Mouse (Mus musculus) Patski (cell line): ENCODE data around the gene Carm1. TPM values are rescaled to one million over a fixed set of nuclear protein-coding genes. Genes with fewer than 3 reads are reported as not detected.

ENCODE experiments used
- ATAC-seq: fragments of 100-300 bp; one replicate; pipeline ENCODE4 v1.8.0; 2021
- CTCF ChIA-PET: fragments of 350-600 bp; sonication (Branson Sonifier 250); formaldehyde crosslinking; loops from one replicate; lab custom pipeline; 2022; ENCODE audit warnings: inconsistent platforms; lab: Charles Lee
- POLR2A ChIA-PET: fragments of 350-600 bp; sonication (Branson Sonifier 250); formaldehyde crosslinking; loops from one replicate; lab custom pipeline; 2022; ENCODE audit warnings: antibody characterized with exemption, inconsistent platforms; lab: Charles Lee
- DNase-seq: peaks from one replicate; pipeline ENCODE4 v3.0.0-alpha.2; 2011; ENCODE audit warnings: low read depth, low spot score
- H3K27me3 ChIP-seq: fragments of 371-371 bp; one replicate; pipeline ENCODE4 v1.5.1; 2021
- CTCF ChIP-seq: fragments of 100-300 bp; IDR thresholded peaks from one replicate; pipeline ENCODE4 v1.5.1; 2021
- in situ Hi-C: fragments of 300-500 bp; cut with MboI; formaldehyde crosslinking; loops from 3 replicates; pipeline ENCODE4 v1.11.1; 2018; ENCODE audit warnings: low pct_unique_long_range_greater_than_20kb, mixed read lengths
- polyA plus RNA-seq: library from polyadenylated mRNA; unstranded; gene quantifications from one replicate; pipeline ENCODE4 v1.2.3, GENCODE M21; 2021

Carm1 gene
- 61.7 TPM for polyA plus RNA-seq

DNA sequence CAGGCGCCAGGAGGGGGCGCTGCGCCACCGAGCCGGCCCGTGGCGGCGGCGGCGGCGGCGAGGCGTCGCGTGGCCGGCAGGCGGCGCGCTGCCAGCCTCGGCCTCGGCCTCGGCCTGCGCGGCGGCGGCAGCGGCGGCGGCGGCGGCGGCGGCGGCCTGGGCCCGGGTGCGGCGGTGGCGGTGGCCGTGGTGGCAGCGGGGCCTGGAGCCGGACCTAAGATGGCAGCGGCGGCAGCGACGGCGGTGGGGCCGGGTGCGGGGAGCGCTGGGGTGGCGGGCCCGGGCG is at the start of gene Carm1:
Gene Carm1 (plus strand): TSS at position 106 of the 286 bp plus-strand sequence.
- H3K27me3 ChIP-seq = no peaks in the 10 kb centered on the region
- POLR2A ChIA-PET = no interaction called here
- DNase-seq (no peak), ATAC-seq (no peak)
- TF ChIP-seq CTCF = no peak
- in situ Hi-C loops = loop anchor here (5.0 kb wide), 1 partner anchor 46 kb away; the partner anchor contains the start of genes Timm29 and Yipf2
- CTCF ChIA-PET = interaction anchor here (0.7 kb wide), 1 partner anchor 74 kb away, joined by 3 read pairs; no protein-coding TSS in a partner anchor

DNA sequence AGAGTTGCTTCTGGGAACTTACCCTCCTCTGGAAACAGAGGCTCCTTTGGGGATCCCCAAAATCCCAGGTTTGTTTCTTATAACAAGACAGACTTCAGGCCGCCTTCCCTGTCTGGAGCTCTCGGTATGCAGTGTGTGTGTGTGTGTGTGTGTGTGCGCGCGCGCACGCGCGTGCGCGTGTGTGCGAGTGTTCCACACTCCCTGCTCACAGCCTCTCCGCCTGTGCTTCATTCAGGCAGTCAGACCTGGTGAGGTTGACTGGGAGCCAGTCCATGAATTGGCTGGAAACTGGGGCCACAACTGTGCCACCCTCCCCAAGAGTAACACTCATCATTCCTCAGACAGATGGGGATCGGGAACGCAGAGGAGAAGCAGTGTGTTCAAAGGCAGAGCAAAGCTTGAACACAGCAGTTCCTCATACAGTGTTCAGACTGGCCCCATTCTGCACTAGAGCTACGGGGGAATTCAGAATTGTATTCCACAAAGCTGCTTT is 49.6 kb upstream of the Carm1 start:
- POLR2A ChIA-PET = no interaction called here
- H3K27me3 ChIP-seq = no peaks in the 10 kb centered on the region
- no peak for ATAC-seq

DNA sequence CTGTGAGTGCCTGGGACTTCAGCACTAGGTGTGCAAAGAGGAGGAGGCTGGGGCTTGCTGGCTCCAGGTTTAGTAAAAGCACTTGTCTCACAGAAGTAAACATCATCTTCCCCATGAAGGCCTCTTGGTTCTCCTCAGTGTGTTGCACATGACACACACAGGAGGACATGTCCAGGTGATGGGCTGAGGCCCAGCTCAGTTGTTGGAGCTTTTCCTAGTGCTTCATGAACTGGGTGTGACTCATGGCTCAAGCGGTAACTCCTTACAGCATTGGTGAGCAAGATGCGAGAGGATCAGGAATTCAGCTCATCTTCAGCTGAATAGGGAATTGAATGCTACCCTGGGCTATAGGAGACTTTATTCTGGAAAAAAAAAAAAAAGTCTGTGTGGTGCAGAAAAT is 49.0 kb upstream of the Carm1 start:
- ChIA-PET CTCF (no interaction called here), POLR2A (no interaction called here)
- H3K27me3 ChIP-seq = no peaks in the 10 kb centered on the region
- no peak for DNase-seq
- ATAC-seq = no peak
- in situ Hi-C loops = no loop called here
- no peak for TF ChIP-seq CTCF

More for the DNA sequence above, 49.6 kb upstream of the Carm1 start:
- no peak for DNase-seq
- in situ Hi-C loops = no loop called here
- CTCF ChIA-PET = no interaction called here
- no peak for TF ChIP-seq CTCF

DNA sequence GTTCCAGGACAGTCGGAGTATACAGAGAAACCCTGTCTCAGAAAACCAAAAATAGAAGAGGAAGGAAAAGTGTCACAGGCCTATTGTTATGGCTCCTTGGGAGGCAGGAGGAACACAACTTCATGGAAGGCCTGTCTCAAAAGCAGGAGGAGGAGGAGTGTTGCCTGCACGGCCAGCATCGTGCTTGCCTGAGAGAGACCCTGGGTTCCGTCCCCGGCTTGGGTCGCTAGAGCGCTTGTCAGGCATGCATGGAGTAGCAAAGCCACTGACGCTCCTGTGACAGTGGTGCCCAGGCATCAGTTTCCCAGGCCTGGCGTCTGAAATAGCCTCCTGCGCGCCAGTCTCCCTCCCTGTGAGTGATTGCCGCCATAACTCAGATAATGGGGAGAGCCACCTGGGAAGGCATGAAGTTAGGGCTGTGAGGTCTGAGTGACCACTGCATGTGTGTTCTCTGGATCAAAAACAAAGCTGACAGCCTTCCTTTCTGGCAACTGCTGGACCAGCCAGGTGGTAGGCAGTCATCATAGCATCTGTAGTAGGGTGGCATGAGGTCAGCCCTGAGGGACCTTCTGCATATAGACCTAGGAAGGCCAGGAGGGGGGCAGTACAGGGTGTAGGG is 48.3 kb upstream of the Carm1 start:
- no peaks in the 10 kb centered on the region for H3K27me3 ChIP-seq
- no peak for TF ChIP-seq CTCF
- in situ Hi-C loops = no loop called here
- ChIA-PET CTCF (no interaction called here), POLR2A (no interaction called here)
- no peak for DNase-seq
- no peak for ATAC-seq

DNA sequence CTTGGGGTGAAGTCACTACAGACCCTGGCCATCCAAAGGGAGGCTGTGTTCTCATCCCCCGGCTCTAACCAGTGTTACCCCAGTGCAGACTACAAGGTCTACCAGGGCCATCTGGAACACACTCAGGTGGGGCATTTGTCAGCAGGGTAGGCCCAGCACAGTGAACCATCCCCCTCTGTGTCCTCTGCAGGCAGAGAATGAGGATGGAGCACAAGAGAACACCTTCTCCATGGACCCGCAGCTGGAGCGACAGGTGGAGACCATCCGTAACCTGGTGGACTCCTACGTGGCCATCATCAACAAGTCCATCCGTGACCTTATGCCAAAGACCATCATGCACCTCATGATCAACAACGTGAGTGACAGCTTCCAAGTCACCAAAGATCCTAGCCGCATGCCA is 43.3 kb upstream of the Carm1 start:
- no peaks in the 10 kb centered on the region for H3K27me3 ChIP-seq
- POLR2A ChIA-PET = no interaction called here
- CTCF ChIA-PET = interaction anchor here (1.5 kb wide), 1 partner anchor 11 kb away, joined by 3 read pairs; no protein-coding TSS in a partner anchor
- TF ChIP-seq CTCF = no peak
- no peak for DNase-seq
- no peak for ATAC-seq
- in situ Hi-C loops = no loop called here

DNA sequence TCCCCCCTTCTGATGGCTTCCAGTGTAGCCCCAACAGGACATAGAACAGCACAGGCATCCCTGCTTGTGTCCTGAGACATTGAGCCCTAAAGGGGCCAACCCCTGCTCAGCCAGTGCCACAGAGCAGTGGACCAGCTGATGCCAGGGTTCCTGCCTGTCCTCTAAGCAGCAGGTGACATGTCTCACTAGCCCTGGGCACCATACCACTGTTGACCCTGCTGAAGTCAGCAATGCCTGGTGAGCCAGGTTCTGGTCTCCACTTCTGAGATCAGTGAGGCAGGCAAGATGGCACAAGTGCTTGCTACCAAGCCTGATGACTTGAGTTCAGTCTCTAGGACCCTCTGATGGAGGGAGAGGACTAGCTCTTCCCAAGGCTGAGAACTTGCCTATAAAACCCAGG is 40.9 kb upstream of the Carm1 start:
- POLR2A ChIA-PET = no interaction called here
- CTCF ChIA-PET = no interaction called here
- no peaks in the 10 kb centered on the region for H3K27me3 ChIP-seq
- no peak for TF ChIP-seq CTCF
- ATAC-seq = no peak
- in situ Hi-C loops = no loop called here
- DNase-seq = no peak

DNA sequence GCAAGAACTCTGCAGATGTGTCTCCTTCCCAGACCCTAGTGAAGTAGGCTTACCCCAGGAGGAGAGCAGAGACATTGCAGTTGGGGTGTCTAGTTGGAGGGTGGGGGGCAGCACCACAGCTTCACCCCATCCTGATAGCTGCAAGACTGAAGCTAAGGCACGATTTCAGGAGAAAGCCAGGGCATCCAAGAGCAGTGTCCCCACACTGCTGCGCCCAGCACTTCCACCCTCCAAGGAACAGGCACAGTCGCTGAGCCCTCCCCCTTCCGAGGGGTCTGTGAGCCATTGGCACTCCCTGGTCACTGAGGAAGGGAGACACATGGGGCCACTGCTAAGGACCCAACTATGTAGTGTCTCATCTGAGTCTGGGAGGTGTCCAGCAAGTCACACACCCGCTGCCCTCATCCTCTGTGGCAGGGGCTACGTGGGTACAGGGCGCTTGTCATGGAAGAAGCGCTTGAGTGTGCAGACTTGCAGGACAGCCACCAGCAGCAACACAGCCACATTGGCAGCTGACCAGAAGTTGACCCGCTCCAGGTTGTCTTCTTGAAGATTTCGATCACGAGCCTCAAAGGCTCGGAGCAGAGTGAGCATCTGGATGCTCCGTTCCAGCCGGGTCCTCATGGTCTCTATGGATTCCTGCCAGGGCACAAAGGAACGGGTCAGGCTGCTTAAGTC is 38.8 kb upstream of the Carm1 start:
- in situ Hi-C loops = no loop called here
- no peak for DNase-seq
- ChIA-PET CTCF (no interaction called here), POLR2A (interaction anchor here (0.6 kb wide), 1 partner anchor 93 kb away, joined by 3 read pairs; no protein-coding TSS in a partner anchor)
- no peak for TF ChIP-seq CTCF
- ATAC-seq = no peak
- H3K27me3 ChIP-seq = no peaks in the 10 kb centered on the region

DNA sequence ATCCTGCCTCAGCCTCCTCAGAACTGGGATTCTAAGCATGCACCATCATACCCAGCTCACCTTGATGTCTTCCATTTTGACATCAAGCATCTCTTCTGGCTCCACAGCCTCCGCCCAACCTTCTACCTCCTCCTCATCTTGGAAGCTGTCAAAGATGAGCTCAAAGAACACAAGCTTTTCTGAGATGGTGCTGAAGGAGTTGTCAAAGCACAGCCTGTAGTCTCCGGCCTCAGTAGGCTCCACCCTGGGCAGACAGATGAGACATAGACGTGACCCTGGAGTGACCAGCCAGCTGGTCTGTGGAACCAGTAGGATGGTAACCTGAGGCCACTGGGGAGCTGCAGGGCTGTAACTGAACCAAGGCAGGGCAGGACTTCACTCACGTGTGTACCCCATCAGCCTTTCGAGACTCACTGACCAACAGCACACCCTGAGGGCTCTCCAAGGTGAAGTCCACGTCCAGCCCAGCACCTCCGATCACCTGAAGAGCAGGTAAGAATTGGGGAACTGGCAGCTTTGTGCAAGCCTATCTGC is 37.8 kb upstream of the Carm1 start:
- no peak for DNase-seq
- H3K27me3 ChIP-seq = no peaks in the 10 kb centered on the region
- in situ Hi-C loops = no loop called here
- CTCF ChIA-PET = interaction anchor here (1.6 to 2.1 kb wide), 2 partner anchors 37 to 196 kb away, joined by 4 to 6 read pairs; no protein-coding TSS in a partner anchor
- TF ChIP-seq CTCF = no peak
- no peak for ATAC-seq
- POLR2A ChIA-PET = interaction anchor here (0.9 to 1.1 kb wide), 2 partner anchors 15 to 37 kb away, joined by 3 to 4 read pairs; no protein-coding TSS in a partner anchor

DNA sequence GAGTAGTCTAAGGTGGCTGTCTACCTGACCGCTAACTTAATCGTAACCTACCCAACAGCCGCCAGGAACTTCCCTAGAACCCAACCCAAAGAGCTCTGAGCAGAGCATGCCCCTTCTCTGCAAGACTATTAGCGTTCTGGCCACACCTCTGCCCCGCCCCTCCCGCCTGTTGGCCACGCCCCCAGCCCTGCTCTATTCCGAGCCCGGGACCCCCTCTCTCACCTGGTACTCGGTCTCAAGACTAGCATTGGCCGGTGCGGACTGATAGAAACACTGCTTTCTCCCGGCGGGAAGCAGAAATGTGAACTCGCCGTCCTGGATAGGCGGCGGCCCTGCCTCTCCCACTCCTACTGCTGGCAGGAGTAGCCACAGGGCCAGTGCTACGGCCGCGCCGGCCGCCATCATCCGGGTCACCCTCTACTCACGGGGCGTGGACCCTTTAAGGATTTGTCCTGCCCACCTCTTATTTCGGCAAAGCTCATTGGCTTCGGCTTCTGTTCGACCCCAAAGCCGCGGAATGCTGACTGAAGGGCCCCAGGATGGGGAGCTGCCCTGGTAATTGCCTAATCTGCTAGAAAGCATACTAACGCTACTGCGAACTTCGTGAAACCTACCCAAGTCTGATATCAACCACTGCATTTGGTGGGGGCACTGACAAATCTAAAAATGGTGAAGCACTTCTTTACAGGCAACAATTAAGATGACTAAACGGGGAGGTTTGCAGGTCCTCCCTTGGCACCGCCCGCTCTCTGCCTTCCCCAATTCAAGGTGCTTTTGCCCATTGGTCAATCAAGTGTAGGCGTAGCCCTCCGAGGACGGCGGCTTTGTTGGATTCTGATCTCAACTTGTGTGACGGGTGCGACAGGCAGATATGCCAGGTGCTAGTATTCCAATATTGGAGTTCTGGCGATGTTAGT is 36.7 kb upstream of the Carm1 start, which contains the start of gene Tmed1:
Gene Tmed1 (minus strand): TSS at position 481 of the 917 bp plus-strand sequence.
- ATAC-seq (peak; percentile 90), DNase-seq (peak; percentile 87)
- POLR2A ChIA-PET = interaction anchor here (0.7 to 1.1 kb wide), 3 partner anchors 16 to 82 kb away, joined by 3 to 4 read pairs (median 4); no protein-coding TSS in a partner anchor
- no peaks in the 10 kb centered on the region for H3K27me3 ChIP-seq
- CTCF ChIA-PET = interaction anchor here (0.9 to 2.1 kb wide), 5 partner anchors 15 to 197 kb away, joined by 3 to 6 read pairs (median 3); no protein-coding TSS in a partner anchor
- no peak for TF ChIP-seq CTCF
- in situ Hi-C loops = no loop called here

DNA sequence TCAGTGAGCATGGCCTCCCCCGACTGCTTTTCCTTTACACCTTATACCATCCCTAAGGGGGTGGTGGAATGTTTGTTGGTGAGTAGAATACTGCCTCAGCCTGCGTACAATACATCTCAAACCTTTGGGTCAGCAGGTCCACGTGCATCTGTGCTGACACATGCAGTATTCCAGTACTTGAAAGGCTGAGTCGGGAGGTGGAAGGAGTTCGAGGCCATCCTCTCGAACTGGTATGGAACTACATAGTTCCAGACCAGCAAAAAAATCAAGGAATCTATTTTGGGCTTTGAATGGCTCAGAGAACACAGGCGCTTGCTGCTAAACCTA is 36.0 kb upstream of the Carm1 start:
- no peaks in the 10 kb centered on the region for H3K27me3 ChIP-seq
- TF ChIP-seq CTCF = no peak
- in situ Hi-C loops = no loop called here
- ATAC-seq (peak; percentile 6), DNase-seq (no peak)
- POLR2A ChIA-PET = no interaction called here
- CTCF ChIA-PET = interaction anchor here (1.1 kb wide), 2 partner anchors 16 to 25 kb away, joined by 3 read pairs; no protein-coding TSS in a partner anchor
